Mouse (Mus musculus) embryo, embryonic 10 days (tissue): ENCODE results near the gene Aif1.
A peak's percentile ranks its signal among the peaks of the same experiment; 100 is the strongest.

ENCODE experiments used
- DNase-seq: peaks from one replicate; pipeline ENCODE4 v3.0.0-alpha.2; 2015; ENCODE audit warnings: low spot score

The Aif1 gene

DNA sequence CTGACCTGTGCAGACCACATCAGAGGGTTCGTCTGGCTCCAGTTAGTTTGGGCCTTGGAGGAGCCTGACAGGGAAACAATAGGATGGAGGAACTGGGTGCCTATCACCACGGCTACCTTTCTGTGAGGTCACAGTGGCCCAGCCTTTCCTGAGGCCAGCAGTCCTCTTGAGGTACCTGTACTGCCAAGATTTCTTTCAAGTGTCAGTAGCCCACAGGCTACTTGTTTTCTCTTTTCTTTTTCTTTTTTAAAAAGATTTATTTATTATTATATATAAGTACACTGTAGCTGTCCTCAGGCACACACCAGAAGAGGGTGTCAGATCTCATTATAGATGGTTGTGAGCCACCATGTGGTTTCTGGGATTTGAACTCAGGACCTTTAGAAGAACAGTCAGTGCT is at the start of gene Aif1:
TSS of gene Aif1 (minus strand) at position 101 of the 400 bp plus-strand sequence.
- no peak for DNase-seq

DNA sequence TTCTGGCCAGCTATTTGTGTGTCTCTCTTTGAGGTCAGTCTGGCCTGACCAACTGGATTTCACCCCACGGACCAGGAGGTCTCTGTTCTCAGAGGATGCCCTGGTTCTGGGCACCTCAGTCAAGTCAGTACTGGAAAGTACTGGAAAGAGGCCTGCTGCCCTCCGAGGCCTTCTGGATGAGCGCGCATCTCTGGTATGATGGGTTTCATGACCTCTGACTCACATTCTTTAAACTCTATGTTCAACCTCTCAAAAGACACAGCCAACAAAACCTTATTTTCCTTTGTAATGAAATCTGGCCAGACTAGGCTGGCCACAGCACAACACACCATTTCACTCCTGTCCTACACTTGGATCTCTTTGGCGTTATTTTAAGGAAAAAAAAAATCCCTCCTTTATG is 49.6 kb upstream of the Aif1 start:
- no peak for DNase-seq

DNA sequence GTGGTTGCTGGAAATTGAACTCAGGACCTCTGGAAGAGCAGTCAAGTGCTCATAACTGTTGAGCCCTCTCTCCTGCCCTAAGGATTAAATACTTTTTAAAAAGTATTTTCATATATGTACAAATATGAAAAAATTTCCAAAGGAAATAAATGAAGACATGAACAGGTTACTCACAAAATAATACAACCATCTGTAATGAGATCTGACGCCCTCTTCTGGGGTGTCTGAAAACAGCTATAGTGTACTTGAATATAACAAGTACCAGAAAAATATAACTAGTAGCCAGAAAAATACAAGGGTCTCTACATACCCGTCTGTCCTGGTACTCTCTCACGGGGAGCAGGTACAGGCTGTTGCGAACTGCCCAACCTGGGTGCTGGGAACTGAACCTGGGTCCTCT is 48.8 kb upstream of the Aif1 start:
- no peak for DNase-seq

DNA sequence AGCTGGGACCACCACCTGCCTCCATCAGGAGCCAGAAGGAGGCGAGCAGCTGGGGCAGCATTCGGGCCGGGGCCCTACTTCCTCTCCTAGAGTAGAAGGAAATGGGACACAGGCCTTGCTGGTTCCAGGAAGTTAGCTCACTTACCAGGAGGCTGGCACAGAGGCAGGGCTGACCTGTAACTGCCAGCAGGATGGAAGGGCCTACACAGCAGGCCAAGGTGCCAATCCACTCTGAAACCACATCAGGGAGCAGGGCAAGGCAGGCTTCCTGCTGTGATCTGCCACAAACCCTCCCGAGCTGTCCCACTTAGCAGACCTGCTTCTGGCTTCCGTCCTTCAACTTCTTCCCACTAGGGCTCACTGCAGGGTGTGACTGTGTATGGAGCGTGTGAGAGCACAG is 46.4 kb upstream of the Aif1 start:
- no peak for DNase-seq

DNA sequence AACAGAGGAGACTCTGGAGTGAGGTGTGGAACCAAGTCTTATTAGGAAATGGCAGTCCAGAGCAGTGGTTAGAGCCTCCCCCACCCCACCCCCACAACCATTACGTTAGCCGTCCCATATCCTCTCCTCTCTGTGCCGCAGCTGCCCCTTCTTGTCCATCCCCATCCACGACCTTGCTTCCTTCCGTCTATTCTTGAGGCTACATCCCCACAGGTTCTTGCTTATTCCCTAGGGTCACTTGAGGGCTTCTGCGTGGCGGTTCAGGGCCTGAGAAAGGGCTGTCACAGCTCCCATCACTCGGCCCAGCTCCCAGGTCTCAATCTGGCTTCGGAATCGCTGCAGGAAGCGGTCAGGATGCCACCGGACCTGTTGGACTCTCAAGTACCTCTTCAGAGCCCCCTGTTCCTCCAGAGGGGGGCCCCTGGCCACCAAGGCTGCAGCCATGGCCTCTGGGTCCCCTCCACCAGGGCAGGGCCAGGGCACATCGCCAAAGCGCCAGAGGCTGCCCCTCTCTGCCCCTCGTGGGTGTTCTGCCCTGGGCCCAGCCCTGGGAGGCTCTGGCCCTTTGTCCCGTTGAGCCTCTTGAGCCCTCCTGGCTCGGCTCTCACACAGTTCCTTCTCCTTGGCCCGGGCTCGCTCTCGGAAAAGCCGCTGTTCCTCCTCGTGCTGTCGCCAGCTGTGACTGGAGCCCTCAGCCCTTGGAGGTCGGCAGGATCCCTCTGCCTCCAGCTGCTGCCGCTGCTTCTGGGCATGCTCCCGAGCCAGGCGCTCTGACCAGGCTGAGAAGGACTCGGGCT is 44.5 kb upstream of the Aif1 start, which contains the start of gene Gm16181:
TSS of gene Gm16181 (plus strand) at position 679 of the 797 bp plus-strand sequence.
- DNase-seq: no peak

DNA sequence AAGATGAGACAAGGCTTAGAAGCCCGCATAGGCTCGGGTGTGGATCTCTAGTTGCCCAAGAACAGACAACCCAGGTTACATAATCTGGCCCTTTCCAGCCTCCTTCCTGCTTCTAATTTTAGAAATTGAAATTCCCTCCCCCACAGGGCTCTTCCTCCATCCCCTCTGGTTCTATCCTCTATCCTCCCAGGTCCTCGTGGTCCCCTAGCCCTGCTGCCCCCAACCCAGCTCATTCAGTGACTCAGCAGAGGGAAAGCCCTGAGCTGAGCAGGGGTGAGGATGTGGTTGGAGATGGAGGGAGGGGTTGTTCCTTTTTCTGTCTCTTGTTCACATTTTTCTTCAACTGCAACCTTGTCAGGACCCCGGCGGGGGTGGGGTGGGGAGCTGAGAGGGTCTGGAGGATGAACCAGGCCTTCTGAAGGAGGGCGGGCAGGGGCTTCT is 43.8 kb upstream of the Aif1 start:
- no peak for DNase-seq

DNA sequence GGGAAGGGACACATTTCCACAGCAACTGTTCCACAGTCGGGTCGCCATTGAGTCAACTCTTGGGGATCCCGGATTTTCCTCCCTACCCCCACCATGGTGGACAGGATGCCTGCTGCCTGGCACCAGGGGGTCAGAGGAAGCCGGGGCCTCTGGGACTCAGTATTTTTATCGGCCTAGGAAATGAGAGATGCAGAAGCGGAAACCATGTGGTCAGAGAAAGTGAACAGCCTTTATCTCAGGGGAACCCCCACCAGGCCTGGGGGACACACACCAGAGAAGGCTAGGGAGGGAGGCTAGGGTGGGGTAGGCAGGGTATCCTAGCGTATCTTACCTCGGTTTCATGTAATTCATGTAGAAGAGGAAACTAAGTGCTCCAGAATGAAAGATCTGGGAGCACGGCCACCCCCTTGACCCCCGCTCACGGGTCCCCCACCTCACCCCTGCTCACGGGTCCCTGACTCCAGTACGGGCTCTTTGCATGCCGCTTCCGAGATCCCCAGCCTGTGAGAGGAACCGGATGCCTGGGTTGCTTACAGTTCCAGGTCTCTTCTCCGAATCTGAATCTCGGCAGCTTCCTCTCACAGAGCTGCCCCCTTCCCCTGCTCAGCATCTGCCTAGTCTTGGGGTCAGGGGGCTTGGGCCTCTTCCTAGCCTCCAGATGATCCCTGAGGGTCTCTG is 42.8 kb upstream of the Aif1 start:
- no peak for DNase-seq

DNA sequence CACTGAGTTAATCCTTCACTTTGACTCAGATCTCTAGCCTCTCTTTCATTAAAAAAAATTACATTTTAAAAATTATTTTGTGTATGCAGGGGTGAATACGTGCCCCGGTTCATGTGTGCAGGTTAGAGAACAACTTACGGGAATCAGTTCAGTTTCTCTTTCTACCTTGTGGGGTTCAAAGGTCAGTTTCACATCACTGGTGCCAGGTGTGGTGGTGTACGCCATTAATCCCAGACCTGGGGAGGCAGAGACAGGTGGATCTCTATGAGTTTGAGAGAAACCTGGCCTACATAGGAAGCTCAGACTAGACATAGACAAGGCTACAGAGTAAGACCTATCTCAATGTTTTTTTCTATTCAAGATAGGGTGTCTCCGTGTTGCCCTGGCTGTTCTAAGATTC is 37.2 kb upstream of the Aif1 start:
- DNase-seq: no peak

DNA sequence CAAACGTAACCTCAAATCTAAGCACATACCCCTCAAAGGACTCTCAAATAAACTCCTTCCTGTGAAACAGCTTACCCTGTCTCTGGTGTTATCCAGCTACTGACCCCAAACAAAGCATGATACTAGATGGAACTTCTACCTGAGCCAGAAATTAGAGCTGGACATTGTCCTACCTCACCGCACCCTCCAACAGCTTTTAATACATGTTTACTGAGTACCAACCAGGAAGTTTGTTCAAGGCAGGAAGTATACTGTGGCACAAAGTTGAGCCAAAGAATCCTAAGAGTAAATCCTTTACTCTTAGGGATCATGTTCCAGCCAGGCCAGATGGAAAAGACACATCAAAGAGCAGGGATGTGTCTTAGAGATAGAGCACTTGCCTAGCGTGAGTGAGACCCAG is 34.7 kb upstream of the Aif1 start:
- no peak for DNase-seq

DNA sequence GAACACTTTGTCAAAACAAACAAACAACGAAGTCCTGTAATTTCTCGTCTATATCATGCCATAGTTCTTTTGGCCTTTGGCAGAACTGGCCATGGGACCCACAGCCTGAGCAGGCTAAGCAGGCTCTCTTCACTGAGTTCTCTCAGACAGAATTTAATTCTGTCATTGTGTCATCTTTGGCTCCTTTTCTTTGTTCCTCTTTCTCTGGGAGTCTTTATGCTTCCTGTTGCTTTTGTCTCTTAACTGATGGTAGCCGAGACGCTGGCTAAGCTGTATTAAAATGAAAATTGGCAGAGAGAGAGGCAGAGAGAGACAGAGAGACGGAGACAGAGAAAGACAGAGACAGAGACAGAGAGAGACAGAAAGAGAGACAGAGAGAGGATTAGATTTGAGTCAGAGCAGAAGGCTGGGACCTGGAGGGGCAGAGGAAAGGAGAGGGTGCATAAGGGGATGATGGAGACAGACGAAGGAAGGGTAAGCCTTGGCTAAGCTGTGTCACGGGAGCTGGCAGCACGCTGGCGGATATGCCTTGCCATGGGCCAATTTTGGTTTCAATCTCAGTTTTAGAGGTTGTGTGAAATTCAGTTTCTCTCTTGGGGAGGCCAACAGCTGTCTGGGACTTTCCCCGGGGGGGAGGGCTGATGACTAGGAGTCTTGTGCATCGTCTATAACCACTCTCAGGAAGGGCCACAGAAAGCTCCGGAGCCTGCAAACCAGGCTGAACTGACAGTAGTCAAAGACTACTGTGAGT is 34.1 kb upstream of the Aif1 start:
- DNase-seq: no peak

DNA sequence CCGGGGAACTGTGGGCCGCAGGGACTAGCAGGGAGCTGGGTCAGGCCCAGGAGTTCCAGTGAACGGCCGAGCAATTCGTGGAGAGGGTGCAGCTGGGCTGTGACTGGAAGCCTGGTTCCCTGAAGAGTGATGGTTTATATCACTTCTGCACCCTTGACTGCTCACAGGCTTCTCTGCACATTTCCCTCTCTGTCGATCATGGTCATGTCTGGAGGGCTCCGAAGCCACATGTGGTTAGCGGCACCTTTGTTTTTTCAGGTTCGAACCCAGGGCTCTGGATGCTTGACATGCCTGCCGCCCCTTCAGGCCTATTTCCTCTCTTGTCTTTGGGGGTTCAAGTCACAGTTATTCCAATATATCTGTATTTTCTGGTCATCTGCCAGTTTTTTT is 29.5 kb upstream of the Aif1 start:
- DNase-seq: no peak

DNA sequence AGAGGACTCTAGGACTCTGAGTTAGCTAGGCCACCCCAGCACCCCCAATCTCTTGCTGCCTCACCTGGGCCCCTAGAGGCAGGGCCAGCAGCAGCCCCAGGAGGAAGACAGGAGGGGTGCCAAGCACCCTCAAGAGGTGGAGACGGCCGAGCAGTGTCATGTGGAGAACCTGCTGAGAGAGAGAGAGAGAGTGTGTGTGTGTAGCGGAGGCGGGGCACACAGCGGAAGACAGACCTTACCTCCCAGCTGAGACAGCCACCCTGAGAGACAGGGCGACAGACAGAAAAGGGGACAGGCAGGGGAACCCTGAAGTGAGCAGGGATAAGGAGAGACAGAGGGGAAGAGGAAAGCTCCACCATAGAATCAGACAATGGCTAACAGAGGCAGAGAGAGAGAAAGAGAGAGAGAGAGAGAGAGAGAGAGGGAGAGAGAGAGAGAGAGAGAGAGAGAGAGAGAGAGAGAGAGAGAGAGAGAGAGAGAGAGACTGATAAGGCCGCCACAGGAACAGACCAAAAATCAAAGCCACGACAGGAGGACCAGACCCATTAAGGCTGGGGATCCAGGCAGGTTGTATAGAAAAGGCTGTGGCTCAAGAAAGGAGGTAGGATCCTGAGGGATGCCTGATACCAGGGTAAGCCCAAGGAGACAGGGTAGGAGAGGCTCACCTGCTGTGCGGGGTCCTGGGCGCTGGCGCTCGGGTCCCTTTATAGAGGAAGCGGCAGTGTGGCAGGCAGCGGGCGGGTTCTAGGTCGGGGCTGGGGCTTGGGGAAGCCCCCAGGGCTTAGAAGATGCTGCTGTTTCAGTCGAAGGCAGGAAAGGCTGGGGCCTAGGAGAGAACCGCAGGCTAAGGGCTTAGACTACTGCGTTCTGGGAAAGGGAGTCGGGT is 28.9 kb upstream of the Aif1 start, which contains the start of gene Lta:
TSS of gene Lta (minus strand) at position 858 of the 886 bp plus-strand sequence.
- no peak for DNase-seq

DNA sequence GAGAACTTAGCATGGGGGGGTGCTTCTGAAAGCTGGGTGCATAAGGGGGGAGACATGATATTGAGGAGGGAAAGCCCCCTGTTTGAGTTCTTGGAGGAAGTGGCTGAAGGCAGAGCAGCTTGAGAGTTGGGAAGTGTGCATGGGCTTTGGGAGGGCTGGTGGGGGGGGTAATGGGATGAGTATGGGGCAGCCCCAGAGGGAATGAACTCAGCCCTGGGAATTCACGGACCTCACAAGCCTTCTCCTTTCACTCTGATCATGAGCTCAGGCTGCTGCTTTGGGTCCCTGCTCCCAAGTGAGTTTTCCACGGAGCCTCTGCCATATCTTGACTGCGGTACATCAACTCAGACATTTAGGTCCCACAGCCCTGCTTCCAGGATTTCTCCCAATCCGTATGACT is 26.6 kb upstream of the Aif1 start:
- DNase-seq: no peak

DNA sequence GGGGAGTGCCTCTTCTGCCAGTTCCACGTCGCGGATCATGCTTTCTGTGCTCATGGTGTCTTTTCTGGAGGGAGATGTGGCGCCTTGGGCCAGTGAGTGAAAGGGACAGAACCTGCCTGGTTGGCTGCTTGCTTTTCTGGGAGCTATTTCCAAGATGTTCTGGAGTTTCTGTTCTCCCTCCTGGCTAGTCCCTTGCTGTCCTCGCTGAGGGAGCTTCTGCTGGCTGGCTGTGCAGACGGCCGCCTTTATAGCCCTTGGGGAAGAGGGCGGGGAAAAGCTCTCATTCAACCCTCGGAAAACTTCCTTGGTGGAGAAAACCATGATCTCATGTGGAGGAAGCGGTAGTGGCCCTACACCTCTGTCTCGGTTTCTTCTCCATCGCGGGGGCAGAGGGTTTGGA is 25.9 kb upstream of the Aif1 start, which contains the start of gene Tnf:
TSS of gene Tnf (minus strand) at position 221 of the 400 bp plus-strand sequence.
- DNase-seq: no peak

DNA sequence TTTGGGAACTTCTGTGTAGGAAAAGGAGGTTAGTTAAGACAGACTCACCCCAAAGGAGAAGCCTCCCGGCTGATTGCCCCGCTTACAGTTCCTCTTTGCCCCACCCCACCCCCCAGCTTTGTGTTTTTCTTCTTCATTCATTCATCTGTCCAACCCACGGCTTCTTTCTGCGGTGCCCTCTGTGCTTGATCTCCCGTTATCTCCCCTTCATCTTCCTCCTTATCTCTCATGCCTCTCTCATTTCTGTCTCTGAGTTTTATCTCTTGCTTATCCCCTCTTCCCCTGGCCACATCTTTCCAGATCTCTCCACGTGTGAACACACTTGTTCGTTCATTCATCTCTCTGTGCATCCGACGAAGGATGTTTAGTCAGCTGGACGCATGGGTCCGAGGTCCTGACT is 25.3 kb upstream of the Aif1 start:
- no peak for DNase-seq

DNA sequence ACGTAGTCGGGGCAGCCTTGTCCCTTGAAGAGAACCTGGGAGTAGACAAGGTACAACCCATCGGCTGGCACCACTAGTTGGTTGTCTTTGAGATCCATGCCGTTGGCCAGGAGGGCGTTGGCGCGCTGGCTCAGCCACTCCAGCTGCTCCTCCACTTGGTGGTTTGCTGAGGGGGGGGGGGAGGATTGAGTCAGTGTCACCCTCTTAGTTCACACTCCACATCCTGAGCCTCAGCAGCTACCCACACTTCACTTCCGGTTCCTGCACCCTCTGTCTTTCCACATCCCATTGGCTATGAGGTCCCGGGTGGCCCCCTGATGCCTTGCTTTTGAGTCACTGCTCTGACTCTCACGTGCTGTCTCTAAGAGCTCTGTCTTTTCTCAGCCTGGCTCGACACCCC is 24.5 kb upstream of the Aif1 start:
- no peak for DNase-seq

DNA sequence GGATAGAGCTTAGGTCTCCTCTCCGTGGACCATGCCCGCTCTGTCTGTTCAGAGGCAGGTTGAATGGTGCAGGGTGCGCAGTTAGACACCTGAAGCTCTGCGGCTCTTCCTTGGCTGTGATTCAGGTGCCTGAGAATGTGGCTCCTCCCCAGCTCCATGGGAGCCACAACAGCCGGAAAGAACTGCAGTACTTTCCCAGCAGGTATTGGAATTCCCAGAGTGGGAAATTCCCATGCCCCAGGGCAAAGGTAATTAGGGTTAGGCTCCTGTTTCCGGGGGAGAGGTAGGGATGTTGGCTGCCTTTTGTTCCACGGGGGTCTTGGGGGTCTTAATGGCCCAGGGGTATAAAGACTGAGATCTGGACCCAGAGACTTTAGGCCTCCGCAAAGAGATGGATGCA is 23.1 kb upstream of the Aif1 start:
- DNase-seq: no peak

DNA sequence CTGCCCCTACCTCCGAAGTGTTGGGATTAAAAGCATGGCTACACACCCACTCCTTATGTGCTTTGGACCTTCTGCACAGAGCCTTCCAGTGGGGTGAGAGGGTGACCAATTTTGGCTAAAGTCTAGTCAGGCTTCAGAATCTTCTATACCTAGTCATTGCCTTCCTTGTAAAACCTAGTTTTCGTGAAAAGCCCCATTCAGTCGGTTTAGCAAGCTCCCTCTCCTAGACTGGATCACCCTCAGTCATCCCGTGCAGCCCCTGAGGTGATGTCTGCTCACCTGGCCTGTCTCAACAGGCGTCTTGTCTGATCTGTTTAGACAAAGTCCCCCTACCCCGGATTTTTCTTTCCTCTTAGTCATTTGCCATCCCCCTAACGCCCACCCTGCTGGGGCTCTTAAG is 22.2 kb upstream of the Aif1 start:
- no peak for DNase-seq

DNA sequence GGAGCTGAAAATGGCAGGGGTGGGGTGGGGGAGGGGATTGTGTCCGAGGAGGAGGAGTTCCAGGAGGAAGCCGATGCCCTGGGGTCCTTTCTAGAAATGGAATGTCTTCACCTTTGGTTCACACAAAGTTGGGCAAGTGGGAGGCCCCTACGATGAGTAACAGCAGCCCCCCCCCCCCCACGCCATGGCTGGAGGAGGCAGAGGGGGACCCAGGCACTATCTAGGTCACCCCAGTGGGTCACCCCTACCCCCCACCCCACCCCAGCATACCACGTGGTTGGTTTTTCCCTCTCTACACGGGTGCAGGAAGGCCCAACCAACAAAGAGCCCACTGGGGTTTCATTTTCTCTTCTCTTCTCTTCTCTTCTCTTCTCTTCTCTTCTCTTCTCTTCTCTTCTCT is 21.3 kb upstream of the Aif1 start:
- DNase-seq: no peak

DNA sequence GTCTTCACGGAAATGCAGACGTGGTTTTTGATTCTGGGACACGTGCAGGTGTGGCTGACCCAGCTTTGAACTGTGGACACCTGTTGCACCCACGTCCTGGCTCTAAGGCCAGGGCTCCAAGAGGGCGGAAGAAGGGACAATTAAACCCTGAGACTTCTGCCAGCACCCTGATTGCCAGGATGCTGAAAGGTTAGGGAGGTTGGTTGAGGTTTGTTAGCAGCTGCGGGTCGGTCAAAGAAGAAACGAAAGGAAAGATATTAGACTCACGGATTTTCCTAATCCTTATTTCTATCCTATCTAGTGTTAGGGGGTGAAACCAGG is 20.4 kb upstream of the Aif1 start:
- DNase-seq: no peak

DNA sequence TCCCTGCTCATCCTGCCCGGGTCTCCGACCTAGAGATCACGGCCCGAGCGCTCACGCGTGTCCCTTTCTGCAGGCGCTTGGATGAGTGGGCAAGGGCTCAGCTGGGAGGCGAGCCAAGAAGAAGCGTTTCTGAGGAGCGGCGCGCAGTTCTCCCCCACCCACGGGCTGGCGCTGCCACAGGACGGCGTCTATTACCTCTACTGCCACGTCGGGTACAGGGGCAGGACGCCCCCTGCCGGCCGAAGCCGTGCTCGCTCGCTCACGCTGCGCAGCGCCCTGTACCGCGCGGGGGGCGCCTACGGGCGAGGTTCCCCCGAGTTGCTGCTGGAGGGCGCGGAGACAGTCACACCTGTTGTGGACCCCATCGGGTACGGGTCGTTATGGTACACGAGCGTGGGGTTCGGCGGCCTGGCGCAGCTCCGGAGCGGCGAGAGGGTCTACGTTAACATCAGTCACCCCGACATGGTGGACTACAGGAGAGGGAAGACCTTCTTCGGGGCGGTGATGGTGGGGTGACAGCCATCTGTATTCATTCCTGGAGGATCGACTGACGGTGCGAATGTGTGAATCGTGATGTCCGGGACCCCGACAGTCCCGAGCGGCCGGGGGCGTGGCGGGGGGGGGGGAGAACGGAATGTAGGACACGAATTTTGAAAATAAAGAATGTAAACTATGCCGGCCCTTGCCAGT is 19.9 kb upstream of the Aif1 start:
- peak; percentile 86 for DNase-seq
